Mouse (Mus musculus) right cerebral cortex, postnatal 4 days (tissue): ENCODE results near the gene Pphln1.

Experiments
- DNase-seq: peaks from one replicate; pipeline ENCODE4 v3.0.0-alpha.2; 2022

Pphln1 gene

DNA sequence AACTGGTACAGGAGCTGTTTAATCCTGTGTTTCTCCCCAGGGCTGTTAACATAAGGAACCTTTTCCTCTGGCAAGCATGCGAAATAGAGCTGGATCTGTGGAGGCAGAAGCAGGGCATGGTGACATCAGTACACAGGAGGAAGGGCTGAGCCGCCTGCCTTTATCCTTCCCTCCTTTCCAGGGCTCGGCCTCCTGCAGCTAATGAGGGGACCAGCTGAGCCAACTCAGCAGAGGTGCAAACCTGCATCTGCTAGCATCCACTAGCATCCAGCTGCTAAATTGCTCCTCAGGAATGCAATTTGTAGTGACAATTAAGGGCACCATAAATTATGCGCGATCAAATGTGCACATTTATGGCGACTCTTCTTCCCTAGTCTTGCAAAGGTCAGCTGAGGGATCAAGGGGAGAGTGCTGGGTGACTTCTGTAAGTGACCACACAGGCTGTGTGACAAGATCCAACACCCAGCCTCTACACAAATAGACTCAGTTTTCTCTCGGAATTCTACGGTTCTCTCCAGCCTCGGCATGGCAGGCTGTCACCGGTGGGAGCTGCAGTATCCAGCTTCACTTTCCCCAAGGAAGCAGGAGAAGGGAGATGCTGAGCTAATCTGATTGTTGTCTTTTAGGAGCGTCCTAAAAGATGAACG is 112.7 kb downstream of the Pphln1 start:
- DNase-seq, result no peak

DNA sequence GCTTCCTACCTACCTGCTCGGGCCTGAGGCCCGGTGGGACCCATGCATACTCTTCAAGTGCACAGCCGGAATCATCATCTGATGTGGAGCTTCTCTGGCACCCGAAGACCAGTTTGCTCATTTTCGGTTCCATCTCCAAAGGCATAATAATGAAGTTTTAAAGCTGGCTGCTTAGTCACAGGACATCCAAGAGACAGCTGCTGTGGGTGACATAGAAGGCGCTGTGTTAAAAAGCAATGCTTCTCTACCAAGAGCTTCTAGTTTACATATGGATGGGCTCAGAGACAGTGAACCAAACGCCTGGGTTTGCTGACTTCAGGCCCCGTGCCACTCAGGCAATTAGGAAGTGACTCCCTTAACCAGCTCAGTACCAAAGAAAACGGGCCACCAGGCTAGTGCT is 114.3 kb downstream of the Pphln1 start:
- DNase-seq, result no peak

- DNase-seq, result no peak
Measured at GRCm38 (mm10) chr15:93513939-93514341, 115.8 kb downstream of the Pphln1 start.

GRCm38 (mm10) chr15:93515316-93515715 is 117.2 kb downstream of the Pphln1 start:
- DNase-seq, result no peak

GRCm38 (mm10) chr15:93517022-93517565 is 118.9 kb downstream of the Pphln1 start:
- DNase-seq, result no peak

DNA sequence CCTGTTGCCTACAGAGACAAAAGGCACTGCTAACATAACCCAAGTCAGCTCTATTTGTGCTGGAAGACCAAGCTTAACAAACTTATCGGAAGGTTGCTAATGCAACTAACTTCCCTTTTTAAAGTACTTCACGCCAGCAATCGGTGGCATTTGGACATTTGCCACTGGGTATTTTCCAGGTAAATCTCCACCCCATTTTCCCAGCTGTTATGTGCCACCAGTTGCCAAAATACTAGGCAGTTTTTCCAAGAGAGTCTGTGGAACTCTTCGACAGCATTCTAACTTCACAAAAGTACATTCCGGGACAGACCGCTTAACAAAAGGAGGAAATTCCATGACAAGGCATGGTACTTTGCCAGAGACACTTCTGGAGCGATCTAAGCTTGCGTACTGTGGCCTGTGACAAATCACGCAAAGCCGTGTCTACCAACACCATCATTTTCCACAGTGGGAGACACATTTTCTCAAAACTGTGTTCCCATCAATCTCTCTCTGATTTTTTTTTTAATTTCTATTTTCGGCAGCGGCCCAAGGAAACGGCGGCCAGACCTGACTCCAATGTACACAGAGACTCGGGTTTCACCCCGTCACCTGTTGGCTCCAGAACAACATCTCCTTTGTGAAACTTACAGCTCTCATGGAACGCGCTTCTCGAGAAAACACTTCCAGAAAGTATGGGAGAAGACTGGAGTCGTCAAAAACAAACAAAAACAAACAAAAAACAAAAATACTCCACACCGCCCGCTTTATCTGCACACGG is 120.2 kb downstream of the Pphln1 start:
- no peak for DNase-seq

DNA sequence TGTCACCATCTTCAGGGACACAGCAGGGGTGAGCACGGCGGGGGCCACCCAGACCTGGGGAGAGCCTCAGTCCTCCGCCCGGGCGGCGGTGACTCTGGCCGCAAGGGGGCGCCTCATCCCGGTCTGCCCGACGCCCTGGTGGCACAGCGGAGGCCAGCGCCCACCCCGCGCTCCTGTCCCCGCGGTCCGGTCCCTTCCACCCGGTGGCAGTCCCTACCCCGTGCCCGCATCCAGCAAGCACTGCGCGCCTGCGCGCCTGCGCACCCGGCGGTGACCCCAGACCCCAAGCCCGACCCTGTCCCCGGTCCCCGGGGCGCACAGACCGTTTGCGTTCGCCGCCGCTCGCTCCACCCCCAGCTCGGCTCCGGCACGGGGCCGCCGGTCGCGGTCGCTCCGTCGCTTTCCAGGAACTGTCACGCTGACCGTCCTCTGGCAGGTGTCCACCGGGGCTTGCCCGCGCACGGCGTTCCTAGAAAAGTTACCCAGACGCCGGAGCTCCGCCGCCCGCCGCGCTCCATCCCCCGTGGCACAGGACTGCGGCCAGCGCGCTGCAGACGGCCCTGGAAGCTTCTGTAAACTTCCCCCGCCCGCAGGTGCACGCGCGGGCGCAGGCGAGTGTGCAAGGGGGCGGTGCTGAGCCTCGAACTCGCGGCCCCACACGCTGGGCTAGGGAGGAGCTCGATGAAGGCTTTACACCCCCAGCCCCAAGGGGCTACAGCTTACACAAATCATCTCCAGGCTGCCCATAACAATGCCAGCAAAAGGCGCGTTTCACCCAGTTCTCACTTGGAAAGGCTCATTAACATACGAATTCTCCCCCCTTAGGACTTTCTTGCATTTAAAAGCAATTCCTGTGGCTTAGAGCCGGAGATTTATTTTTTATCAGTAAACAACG is 121.0 kb downstream of the Pphln1 start:
- peak; percentile 87 for DNase-seq

GRCm38 (mm10) chr15:93519836-93520826 is 122.0 kb downstream of the Pphln1 start:
- no peak for DNase-seq

DNA sequence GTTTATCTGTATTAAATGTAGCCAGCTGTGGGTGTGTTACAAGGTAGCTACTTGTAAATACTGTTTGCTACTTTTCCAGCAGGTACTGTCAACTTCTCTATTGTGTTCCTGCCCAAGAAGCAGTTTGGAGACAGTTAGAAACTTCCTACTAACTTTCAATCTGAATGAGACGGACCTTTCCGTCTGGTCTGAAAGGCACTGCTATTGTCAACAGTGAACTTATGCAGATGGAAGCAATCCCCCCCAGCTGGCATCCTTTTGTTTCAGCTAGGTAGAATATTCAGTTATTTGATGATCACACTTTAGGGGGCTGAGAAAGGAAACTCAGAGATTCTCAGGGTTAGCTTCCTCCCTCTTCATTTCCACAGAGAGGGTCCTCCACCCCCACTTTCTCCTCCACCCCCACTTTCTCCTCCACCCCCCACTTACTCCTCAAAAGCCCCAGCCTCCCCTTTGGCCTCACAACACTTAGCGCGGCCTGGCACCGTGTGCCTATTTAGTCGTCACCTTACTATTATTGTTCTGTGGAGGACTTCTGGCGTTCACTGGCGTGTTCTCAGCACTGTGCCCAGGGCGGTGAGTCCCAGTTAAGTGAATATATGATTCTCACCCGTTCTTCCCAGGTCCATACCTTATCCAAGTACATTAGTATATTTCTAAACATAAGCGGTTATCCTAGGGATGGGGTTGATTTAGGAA is 123.1 kb downstream of the Pphln1 start:
- no peak for DNase-seq

DNA sequence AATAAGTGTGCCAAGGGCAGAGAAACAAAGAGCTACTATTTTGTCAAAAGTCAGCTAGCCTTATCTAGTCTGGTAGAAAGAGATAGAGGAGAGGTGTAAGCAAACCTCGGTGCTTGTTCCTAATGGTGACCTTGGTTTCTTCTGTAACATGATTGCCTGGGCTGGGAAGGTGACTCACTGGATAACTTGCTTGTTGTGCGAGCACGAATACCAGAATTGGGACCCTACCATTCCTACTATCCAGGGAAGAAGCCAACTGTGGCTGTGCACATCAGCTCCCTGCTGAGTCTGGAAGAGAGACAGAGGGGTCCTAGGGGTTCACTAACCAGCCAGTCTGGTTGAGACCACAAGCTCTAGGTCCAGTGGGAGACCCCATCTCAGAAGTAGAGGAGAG is 123.6 kb downstream of the Pphln1 start:
- DNase-seq, result no peak

- DNase-seq, result no peak
Measured at GRCm38 (mm10) chr15:93525305-93525917, 127.3 kb downstream of the Pphln1 start.

DNA sequence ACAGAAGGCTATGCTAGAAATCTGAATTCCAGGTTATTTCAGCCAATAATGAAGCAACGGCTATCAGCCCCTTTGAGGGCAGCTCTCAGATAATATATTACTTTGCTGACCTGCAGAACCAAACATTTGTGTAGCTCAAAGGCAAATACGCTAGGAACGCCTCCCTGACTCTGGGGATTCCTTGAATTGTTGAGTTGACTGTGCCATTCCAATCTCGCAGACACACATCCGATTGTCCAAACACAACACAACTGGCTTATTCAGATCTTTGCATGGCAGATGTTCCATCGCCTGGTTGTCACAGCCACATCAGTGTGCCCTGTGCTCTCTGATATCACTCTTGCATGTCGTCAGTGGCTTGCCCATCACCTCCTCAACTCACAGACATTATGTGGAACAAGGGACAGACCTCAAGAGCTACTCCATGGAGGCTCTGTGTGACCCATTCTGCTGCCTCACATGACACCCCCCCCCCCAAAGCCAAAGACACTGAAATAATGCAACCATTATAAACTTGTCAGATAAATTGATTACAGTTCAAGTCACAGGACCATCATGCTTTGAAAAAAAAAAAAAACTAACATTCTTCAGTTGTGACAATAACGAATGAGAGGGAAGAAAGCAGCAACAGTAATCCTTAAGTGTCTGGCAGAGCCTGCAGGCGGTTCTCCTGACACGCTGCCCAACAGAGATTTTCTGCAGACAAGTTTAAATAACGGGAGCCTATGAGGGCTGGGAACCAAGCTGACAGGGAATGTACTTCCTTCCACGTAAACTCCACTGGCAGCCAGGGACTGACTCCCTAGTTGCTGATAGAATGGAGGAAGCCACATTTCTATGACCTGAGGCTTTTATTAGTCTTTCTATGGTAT is 131.9 kb downstream of the Pphln1 start:
- DNase-seq, result no peak

- no peak for DNase-seq
Measured at GRCm38 (mm10) chr15:93530703-93531032, 132.5 kb downstream of the Pphln1 start.

GRCm38 (mm10) chr15:93536191-93536590 is 138.0 kb downstream of the Pphln1 start:
- no peak for DNase-seq

- DNase-seq, result no peak
Measured at GRCm38 (mm10) chr15:93537745-93538144, 139.6 kb downstream of the Pphln1 start.

- no peak for DNase-seq
Measured at GRCm38 (mm10) chr15:93538551-93539205, 140.5 kb downstream of the Pphln1 start.

DNA sequence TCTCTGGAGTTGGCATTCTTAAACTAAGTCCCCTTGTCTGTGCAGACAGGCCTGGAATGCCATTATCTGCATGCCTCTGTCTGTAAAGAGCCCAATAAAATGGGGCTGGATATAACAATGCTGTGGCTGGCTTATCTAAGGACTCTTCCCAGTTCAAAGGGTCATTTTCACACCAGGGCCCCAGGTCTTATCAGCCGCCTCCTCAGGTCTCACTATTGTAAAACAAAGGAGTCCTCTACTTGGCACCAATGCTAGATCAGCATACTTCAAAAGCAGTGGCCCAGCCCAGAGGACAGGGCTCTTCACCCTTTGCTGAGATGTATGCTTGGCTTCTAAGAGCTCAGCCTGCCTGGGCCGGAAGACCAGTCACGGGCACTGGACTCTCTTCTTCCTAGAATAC is 141.3 kb downstream of the Pphln1 start:
- no peak for DNase-seq
